Mouse (Mus musculus) G1E (cell line): ENCODE results near the gene Baz2b. TPM values are rescaled to one million over a fixed set of nuclear protein-coding genes. Genes with fewer than 3 reads are reported as not detected.
A peak's percentile ranks its signal among the peaks of the same experiment; 100 is the strongest.

ENCODE experiments used
- ATAC-seq: 2 replicates; pipeline ENCODE4 v1.8.0; 2016; ENCODE audit warnings: mild to moderate bottlenecking; ENCODE audit not compliant: insufficient number of reproducible peaks, poor library complexity, low FRiP score, severe bottlenecking; ENCODE audit errors: extremely low read depth
- DNase-seq: peaks from one replicate; pipeline ENCODE4 v3.0.0; 2012; ENCODE audit warnings: low spot score
- H3K27me3 ChIP-seq: 2 replicates; pipeline ENCODE4 v1.6.1; 2012; ENCODE audit warnings: mild to moderate bottlenecking, low read length, inconsistent platforms; ENCODE audit not compliant: insufficient read depth
- H3K36me3 ChIP-seq: replicated peaks from 2 replicates; pipeline ENCODE3; 2012; ENCODE audit warnings: mild to moderate bottlenecking, inconsistent platforms
- H3K4me1 ChIP-seq: 2 replicates; pipeline ENCODE4 v1.6.1; 2012; ENCODE audit warnings: low read depth, low read length, inconsistent platforms, mixed read lengths; ENCODE audit not compliant: insufficient read depth
- H3K4me3 ChIP-seq: 2 replicates; pipeline ENCODE4 v1.5.1; 2012; ENCODE audit warnings: low read depth, mild to moderate bottlenecking, inconsistent platforms, low read length, moderate library complexity, mixed read lengths
- H3K9me3 ChIP-seq: replicated peaks from 2 replicates; pipeline ENCODE4 v1.6.1; 2012; ENCODE audit warnings: inconsistent platforms
- CTCF ChIP-seq: IDR thresholded peaks from 2 replicates; pipeline ENCODE4 v1.5.1; 2012; ENCODE audit warnings: low read depth, low read length, inconsistent platforms, mixed read lengths
- GATA1 ChIP-seq: IDR thresholded peaks from 2 replicates; pipeline ENCODE4 v1.6.1; 2012; ENCODE audit warnings: borderline replicate concordance, low read length, inconsistent platforms, mixed read lengths
- GATA2 ChIP-seq: IDR thresholded peaks from 2 replicates; pipeline ENCODE4 v1.6.1; 2012; ENCODE audit warnings: low read depth, low read length, inconsistent platforms, borderline replicate concordance
- POLR2AphosphoS5 ChIP-seq: IDR thresholded peaks from 2 replicates; pipeline ENCODE4 v1.6.1; 2012; ENCODE audit warnings: low read depth, low read length, inconsistent platforms; ENCODE audit not compliant: insufficient replicate concordance
- TAL1 ChIP-seq: conservative IDR thresholded peaks from 2 replicates; pipeline ENCODE4 v1.6.1; 2012; ENCODE audit warnings: low read depth, low read length, inconsistent platforms, mixed read lengths
- polyA plus RNA-seq: library from polyadenylated mRNA; stranded (reverse); fragments of >175 nt; gene quantifications from 2 replicates; pipeline ENCODE4 v1.2.3, GENCODE M21; 2012
- total RNA-seq, 2 experiments: library from RNA; stranded (forward) in 1 of 2; stranded (reverse) in 1 of 2; fragments of 200-1000 nt in 1 of 2; fragments of >200 nt in 1 of 2; fragmentation: Nextera tagmentation in 1 of 2; gene quantifications; 2 replicates each; pipeline ENCODE4 v1.2.3; 2014 to 2017

The Baz2b gene
- total and polyA plus RNA-seq, 3 experiments: 13.2 to 104 (median 66.5) TPM

DNA sequence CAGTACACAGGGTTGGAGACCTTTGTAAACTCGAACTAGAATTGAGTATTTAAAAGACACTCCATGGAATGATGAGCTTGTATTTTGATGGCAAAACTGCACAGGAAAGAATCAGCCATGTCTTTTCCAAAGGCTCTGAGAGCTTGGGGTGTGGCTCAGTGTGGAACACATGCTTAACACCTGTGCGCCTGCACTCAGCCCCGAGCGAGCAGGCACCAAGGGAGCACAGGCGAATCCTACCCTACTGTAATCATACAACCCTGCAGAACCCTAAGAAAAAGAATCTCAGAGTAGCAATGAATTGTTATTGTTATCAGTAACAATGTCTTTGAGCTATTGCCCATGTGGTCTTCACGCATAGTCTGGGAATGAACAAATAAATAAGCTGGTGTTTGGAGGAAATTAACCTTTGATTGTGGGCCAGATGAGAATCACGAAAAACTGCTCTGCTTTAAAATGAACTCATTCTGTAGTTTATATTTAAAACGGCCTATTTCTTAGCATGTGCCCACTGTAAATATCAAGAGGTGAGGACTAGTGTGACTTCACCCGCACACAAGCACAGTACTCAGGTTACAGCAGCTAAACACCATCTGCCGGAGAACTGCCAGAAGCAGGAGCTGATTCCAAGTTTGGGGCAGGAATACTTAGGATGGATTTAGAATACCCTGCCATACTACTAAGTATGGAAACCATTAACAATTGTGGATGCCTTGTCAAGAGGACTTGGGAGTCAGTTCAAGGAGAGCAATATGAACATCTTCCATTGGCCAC, 77.2 kb downstream of the Baz2b start:
- no peak for DNase-seq
- H3K36me3 ChIP-seq: no peaks in the 10 kb centered on the region
- TF ChIP-seq GATA1 (no peak), TAL1 (no peak), POLR2AphosphoS5 (no peak), GATA2 (no peak), CTCF (no peak)
- no peaks in the 10 kb centered on the region for H3K9me3 ChIP-seq
- no peak for ATAC-seq
- 0 out of 2 replicates have a peak, but pooled peaks cover 2% of the 10 kb centered on the region for H3K27me3 ChIP-seq
- H3K4me1 ChIP-seq: peaks cover 8% of the 10 kb centered on the region; the same call in 1 of the 2 replicates
- no peak overlapping the region for H3K4me3 ChIP-seq

DNA sequence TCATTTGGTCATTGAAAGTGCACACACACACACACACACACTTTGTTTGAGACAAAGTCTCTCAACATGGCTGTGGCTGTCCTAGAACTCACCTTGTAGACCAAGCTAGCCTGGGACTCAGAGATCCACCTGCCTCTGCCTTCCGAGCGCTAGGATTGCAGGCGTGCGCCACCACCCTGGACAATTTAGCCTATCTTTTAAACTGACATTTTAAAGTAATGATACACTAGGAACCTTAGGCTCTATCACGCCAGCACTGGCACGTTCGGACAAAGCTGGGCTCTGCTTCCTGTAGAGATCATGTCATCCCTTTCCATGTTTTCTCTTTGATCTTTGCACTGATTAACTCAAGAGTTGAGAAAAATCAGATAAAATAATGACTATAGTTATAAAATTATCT, 81.0 kb downstream of the Baz2b start:
- ATAC-seq (no peak), DNase-seq (no peak)
- Histone ChIP-seq H3K36me3 (no peaks in the 10 kb centered on the region), H3K9me3 (no peaks in the 10 kb centered on the region), H3K4me3 (no peak overlapping the region), H3K4me1 (peaks cover 6% of the 10 kb centered on the region; the same call in 1 of the 2 replicates), H3K27me3 (0 out of 2 replicates have a peak, but pooled peaks cover 1% of the 10 kb centered on the region)
- TF ChIP-seq GATA1: no peak
- TF ChIP-seq GATA2: no peak
- TF ChIP-seq TAL1: no peak
- no peak for TF ChIP-seq CTCF
- TF ChIP-seq POLR2AphosphoS5: no peak

DNA sequence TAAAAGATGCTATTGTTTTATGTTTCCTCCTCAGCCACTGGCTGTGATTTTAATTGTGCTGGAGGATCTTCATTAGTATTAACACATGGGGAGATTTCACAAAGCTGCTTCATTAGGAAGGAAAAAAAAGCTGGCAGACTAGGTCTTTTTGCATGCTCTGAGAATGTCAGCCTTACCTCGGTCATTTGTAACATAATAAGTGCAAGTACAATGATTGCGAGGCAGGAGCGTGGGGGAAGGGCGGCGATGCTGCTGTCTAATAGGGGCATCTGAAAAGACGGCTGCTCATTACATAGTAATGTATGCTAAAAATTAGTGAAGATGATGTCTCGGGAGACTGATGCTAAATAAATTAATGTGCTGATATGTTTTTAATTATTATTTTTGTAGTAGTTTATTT, 82.8 kb downstream of the Baz2b start:
- no peaks in the 10 kb centered on the region for H3K9me3 ChIP-seq
- DNase-seq (no peak), ATAC-seq (no peak)
- no peaks in the 10 kb centered on the region for H3K36me3 ChIP-seq
- no peaks in the 10 kb centered on the region for H3K27me3 ChIP-seq
- no peak for TF ChIP-seq TAL1
- no peak for TF ChIP-seq GATA1
- no peak for TF ChIP-seq POLR2AphosphoS5
- no peak for TF ChIP-seq CTCF
- no peak overlapping the region for H3K4me3 ChIP-seq
- peaks cover 19% of the 10 kb centered on the region for H3K4me1 ChIP-seq

GRCm38 (mm10) chr2:60126292-60126691, 83.3 kb downstream of the Baz2b start:
- Histone ChIP-seq H3K36me3 (no peaks in the 10 kb centered on the region), H3K4me1 (peaks cover 20% of the 10 kb centered on the region), H3K9me3 (no peaks in the 10 kb centered on the region), H3K27me3 (no peaks in the 10 kb centered on the region), H3K4me3 (no peak overlapping the region; the same call in 1 of the 2 replicates)
- DNase-seq (no peak), ATAC-seq (no peak)
- no peak for TF ChIP-seq GATA1
- no peak for TF ChIP-seq GATA2
- TF ChIP-seq TAL1: no peak
- TF ChIP-seq CTCF: no peak
- no peak for TF ChIP-seq POLR2AphosphoS5

DNA sequence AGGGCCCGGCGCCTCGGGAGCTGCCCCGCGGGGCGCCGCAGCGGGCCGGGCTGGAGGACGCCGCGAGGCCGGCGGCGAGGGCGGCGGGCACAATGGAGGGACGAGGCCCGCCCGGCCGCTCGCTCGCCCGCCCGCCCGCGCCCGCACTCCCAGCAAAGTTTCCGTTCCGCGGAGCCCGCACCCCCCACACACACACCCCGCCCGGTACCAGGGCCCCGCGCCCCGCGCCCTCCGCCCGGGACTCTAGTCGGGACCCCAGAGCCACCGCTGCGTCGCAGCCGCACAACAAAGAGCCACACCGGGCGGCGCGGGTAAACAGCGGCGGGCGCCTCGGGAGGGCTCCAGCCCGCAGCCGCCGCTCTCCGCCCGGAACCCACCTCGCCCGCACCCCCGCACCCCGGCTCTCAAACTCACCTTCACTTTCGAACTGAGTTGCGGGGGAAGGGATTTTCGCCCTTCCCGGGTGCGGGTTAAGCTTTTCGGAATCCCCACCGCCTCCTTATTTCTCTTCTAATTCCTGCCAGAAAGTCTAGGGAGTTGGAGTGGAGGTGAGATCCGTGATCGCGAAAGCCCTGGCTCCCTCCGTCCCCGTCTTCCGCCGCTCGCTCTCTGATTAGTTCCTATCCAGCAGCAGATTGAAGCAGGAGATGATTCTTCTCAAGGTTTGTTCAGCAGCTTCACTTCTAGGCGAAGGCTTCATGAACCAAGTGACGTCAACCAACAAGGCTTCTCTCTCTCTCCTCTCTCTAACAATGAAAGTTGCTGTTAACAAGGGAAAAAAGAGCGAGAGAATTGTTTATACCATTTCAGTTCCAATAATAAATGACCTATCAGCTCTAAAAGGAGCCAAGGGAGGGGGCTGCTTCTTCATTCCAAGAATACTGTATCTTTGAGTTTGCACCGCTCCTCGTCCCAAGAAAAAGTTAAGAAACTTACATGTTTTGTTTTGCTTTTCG, 84.3 kb downstream of the Baz2b start:
- H3K4me3 ChIP-seq: peak overlapping the region; percentile 76
- H3K27me3 ChIP-seq: no peaks in the 10 kb centered on the region
- ATAC-seq (peak; percentile 50), DNase-seq (peak; percentile 31)
- H3K9me3 ChIP-seq: no peaks in the 10 kb centered on the region
- H3K4me1 ChIP-seq: peaks cover 28% of the 10 kb centered on the region
- TF ChIP-seq GATA1 (no peak), GATA2 (no peak), POLR2AphosphoS5 (no peak), TAL1 (no peak), CTCF (no peak)
- H3K36me3 ChIP-seq: no peaks in the 10 kb centered on the region

GRCm38 (mm10) chr2:60124648-60125048, 85.0 kb downstream of the Baz2b start:
- no peak for ATAC-seq
- H3K4me3 ChIP-seq: peak overlapping the region; percentile 76
- TF ChIP-seq POLR2AphosphoS5: no peak
- no peak for TF ChIP-seq GATA1
- TF ChIP-seq CTCF: no peak
- no peak for TF ChIP-seq TAL1
- TF ChIP-seq GATA2: no peak

More at GRCm38 (mm10) chr2:60124648-60125048, 85.0 kb downstream of the Baz2b start:
- H3K9me3 ChIP-seq: no peaks in the 10 kb centered on the region
- no peaks in the 10 kb centered on the region for H3K36me3 ChIP-seq
- no peaks in the 10 kb centered on the region for H3K27me3 ChIP-seq
- peak; percentile 38 for DNase-seq
- H3K4me1 ChIP-seq: peaks cover 29% of the 10 kb centered on the region
